Mouse (Mus musculus): ENCODE data around the gene Mbtps2. TPM values are rescaled to one million over a fixed set of nuclear protein-coding genes. Genes with fewer than 3 reads are reported as not detected.

The Mbtps2 gene
- 14.8 and 14.9 TPM in 2 replicates for polyA plus RNA-seq (2014; fragmentation: Nextera tagmentation; extraction: Ambion mirVana)

GRCm38 (mm10) chrX:157598186-157598996 lies at the start of gene Mbtps2:
Mbtps2 (minus strand) TSS chrX:157598715.
- H3K4me3 ChIP-seq (ENCODE audit: control insufficient read depth in 1 of 2, insufficient read depth in 1 of 2, low read depth in 1 of 2, low read length in 2 of 2): peak within 1 kb of the TSS; percentile 63 to 64
- peak within 1 kb of the TSS; percentile 87 to 89 for H3K27ac ChIP-seq (replicated peaks in 1 of 2; ENCODE audit: control insufficient read depth in 1 of 2, insufficient read depth in 1 of 2, low read depth in 2 of 2, low read length in 2 of 2)
- 14% methylated on average over 67 of the region's 74 CpGs for WGBS
- no peaks in the 10 kb centered on the region for H3K36me3 ChIP-seq (ENCODE audit: control insufficient read depth, insufficient read depth, low read length)
- H3K9me3 ChIP-seq (ENCODE audit: control insufficient read depth, low read length): no peaks in the 10 kb centered on the region
- no peaks in the 10 kb centered on the region for H3K27me3 ChIP-seq (ENCODE audit: control insufficient read depth, insufficient read depth, low read length)
- H3K9ac ChIP-seq (ENCODE audit: low read length): peak within 1 kb of the TSS; percentile 85
- ATAC-seq (ENCODE audit: insufficient number of reproducible peaks, insufficient read depth, low FRiP score, low read depth): peak; percentile 77
- H3K4me2 ChIP-seq (ENCODE audit: low read length): peak within 1 kb of the TSS; percentile 64
- H3K4me1 ChIP-seq (ENCODE audit: control insufficient read depth in 2 of 2, insufficient read depth in 2 of 2, low read length in 2 of 2): peaks cover 0 to 12% of the 10 kb centered on the region in 2 experiments; a peak in 1 of 4 replicates

GRCm38 (mm10) chrX:157646399-157646798 lies 47.9 kb upstream of the Mbtps2 start:
- H3K36me3 ChIP-seq (ENCODE audit: control insufficient read depth, insufficient read depth, low read length): no peaks in the 10 kb centered on the region
- H3K27ac ChIP-seq (replicated peaks in 1 of 2; ENCODE audit: control insufficient read depth in 1 of 2, insufficient read depth in 1 of 2, low read depth in 2 of 2, low read length in 2 of 2): no peak overlapping the region
- H3K9me3 ChIP-seq (ENCODE audit: control insufficient read depth, low read length): no peaks in the 10 kb centered on the region
- H3K27me3 ChIP-seq (ENCODE audit: control insufficient read depth, insufficient read depth, low read length): no peaks in the 10 kb centered on the region
- H3K4me1 ChIP-seq (ENCODE audit: control insufficient read depth in 2 of 2, insufficient read depth in 2 of 2, low read length in 2 of 2): no peaks in the 10 kb centered on the region
- H3K9ac ChIP-seq (ENCODE audit: low read length): no peak overlapping the region
- no peak overlapping the region for H3K4me3 ChIP-seq (ENCODE audit: control insufficient read depth in 1 of 2, insufficient read depth in 1 of 2, low read depth in 1 of 2, low read length in 2 of 2)
- no peak for ATAC-seq (ENCODE audit: insufficient number of reproducible peaks, insufficient read depth, low FRiP score, low read depth)
- no peak overlapping the region for H3K4me2 ChIP-seq (ENCODE audit: low read length)
- 78% methylated on average over 1 of the region's 1 CpGs for WGBS

- Histone ChIP-seq H3K9me3 (ENCODE audit: control insufficient read depth, low read length) (no peaks in the 10 kb centered on the region), H3K27me3 (ENCODE audit: control insufficient read depth, insufficient read depth, low read length) (no peaks in the 10 kb centered on the region), H3K36me3 (ENCODE audit: control insufficient read depth, insufficient read depth, low read length) (no peaks in the 10 kb centered on the region), H3K4me2 (ENCODE audit: low read length) (no peak overlapping the region; the same call in 1 of the 2 replicates), H3K4me3 (ENCODE audit: control insufficient read depth in 1 of 2, insufficient read depth in 1 of 2, low read depth in 1 of 2, low read length in 2 of 2) (no peak overlapping the region), H3K27ac (replicated peaks in 1 of 2; ENCODE audit: control insufficient read depth in 1 of 2, insufficient read depth in 1 of 2, low read depth in 2 of 2, low read length in 2 of 2) (no peak overlapping the region), H3K9ac (ENCODE audit: low read length) (no peak overlapping the region), H3K4me1 (ENCODE audit: control insufficient read depth in 2 of 2, insufficient read depth in 2 of 2, low read length in 2 of 2) (no peaks in the 10 kb centered on the region)
- no peak for ATAC-seq (ENCODE audit: insufficient number of reproducible peaks, insufficient read depth, low FRiP score, low read depth)
- WGBS: 70% methylated on average over 4 of the region's 4 CpGs
Observed at GRCm38 (mm10) chrX:157644700-157645099, 46.2 kb upstream of the Mbtps2 start.

- Histone ChIP-seq H3K4me1 (ENCODE audit: control insufficient read depth in 2 of 2, insufficient read depth in 2 of 2, low read length in 2 of 2) (no peaks in the 10 kb centered on the region), H3K4me2 (ENCODE audit: low read length) (no peak overlapping the region; the same call in 1 of the 2 replicates), H3K4me3 (ENCODE audit: control insufficient read depth in 1 of 2, insufficient read depth in 1 of 2, low read depth in 1 of 2, low read length in 2 of 2) (no peak overlapping the region), H3K9ac (ENCODE audit: low read length) (no peak overlapping the region), H3K36me3 (ENCODE audit: control insufficient read depth, insufficient read depth, low read length) (no peaks in the 10 kb centered on the region), H3K9me3 (ENCODE audit: control insufficient read depth, low read length) (no peaks in the 10 kb centered on the region), H3K27ac (replicated peaks in 1 of 2; ENCODE audit: control insufficient read depth in 1 of 2, insufficient read depth in 1 of 2, low read depth in 2 of 2, low read length in 2 of 2) (no peak overlapping the region), H3K27me3 (ENCODE audit: control insufficient read depth, insufficient read depth, low read length) (no peaks in the 10 kb centered on the region)
- no peak for ATAC-seq (ENCODE audit: insufficient number of reproducible peaks, insufficient read depth, low FRiP score, low read depth)
- 25% methylated on average over 3 of the region's 3 CpGs for WGBS
Observed at GRCm38 (mm10) chrX:157644300-157644699, 45.8 kb upstream of the Mbtps2 start.

GRCm38 (mm10) chrX:157642856-157643255 lies 44.3 kb upstream of the Mbtps2 start:
- H3K27me3 ChIP-seq (ENCODE audit: control insufficient read depth, insufficient read depth, low read length): no peaks in the 10 kb centered on the region
- H3K36me3 ChIP-seq (ENCODE audit: control insufficient read depth, insufficient read depth, low read length): no peaks in the 10 kb centered on the region
- no peak for ATAC-seq (ENCODE audit: insufficient number of reproducible peaks, insufficient read depth, low FRiP score, low read depth)
- 75% methylated on average over 5 of the region's 5 CpGs for WGBS
- no peak overlapping the region for H3K4me3 ChIP-seq (ENCODE audit: control insufficient read depth in 1 of 2, insufficient read depth in 1 of 2, low read depth in 1 of 2, low read length in 2 of 2)
- no peak overlapping the region for H3K4me2 ChIP-seq (ENCODE audit: low read length)
- no peak overlapping the region for H3K9ac ChIP-seq (ENCODE audit: low read length)
- no peaks in the 10 kb centered on the region for H3K9me3 ChIP-seq (ENCODE audit: control insufficient read depth, low read length)
- H3K4me1 ChIP-seq (ENCODE audit: control insufficient read depth in 2 of 2, insufficient read depth in 2 of 2, low read length in 2 of 2): no peaks in the 10 kb centered on the region
- H3K27ac ChIP-seq (replicated peaks in 1 of 2; ENCODE audit: control insufficient read depth in 1 of 2, insufficient read depth in 1 of 2, low read depth in 2 of 2, low read length in 2 of 2): no peak overlapping the region

GRCm38 (mm10) chrX:157637253-157637652 lies 38.7 kb upstream of the Mbtps2 start:
- H3K4me3 ChIP-seq (ENCODE audit: control insufficient read depth in 1 of 2, insufficient read depth in 1 of 2, low read depth in 1 of 2, low read length in 2 of 2): no peak overlapping the region
- no peaks in the 10 kb centered on the region for H3K36me3 ChIP-seq (ENCODE audit: control insufficient read depth, insufficient read depth, low read length)
- H3K9ac ChIP-seq (ENCODE audit: low read length): no peak overlapping the region
- ATAC-seq (ENCODE audit: insufficient number of reproducible peaks, insufficient read depth, low FRiP score, low read depth): no peak
- 36% methylated on average over 1 of the region's 1 CpGs for WGBS
- H3K9me3 ChIP-seq (ENCODE audit: control insufficient read depth, low read length): no peaks in the 10 kb centered on the region
- H3K27me3 ChIP-seq (ENCODE audit: control insufficient read depth, insufficient read depth, low read length): no peaks in the 10 kb centered on the region
- no peak overlapping the region for H3K27ac ChIP-seq (replicated peaks in 1 of 2; ENCODE audit: control insufficient read depth in 1 of 2, insufficient read depth in 1 of 2, low read depth in 2 of 2, low read length in 2 of 2)
- H3K4me2 ChIP-seq (ENCODE audit: low read length): no peak overlapping the region
- no peaks in the 10 kb centered on the region for H3K4me1 ChIP-seq (ENCODE audit: control insufficient read depth in 2 of 2, insufficient read depth in 2 of 2, low read length in 2 of 2)

GRCm38 (mm10) chrX:157633676-157634414 lies 35.3 kb upstream of the Mbtps2 start:
- no peak overlapping the region for H3K4me2 ChIP-seq (ENCODE audit: low read length)
- no peak for ATAC-seq (ENCODE audit: insufficient number of reproducible peaks, insufficient read depth, low FRiP score, low read depth)
- WGBS: 58% methylated on average over 3 of the region's 3 CpGs
- no peaks in the 10 kb centered on the region for H3K36me3 ChIP-seq (ENCODE audit: control insufficient read depth, insufficient read depth, low read length)
- H3K4me1 ChIP-seq (ENCODE audit: control insufficient read depth in 2 of 2, insufficient read depth in 2 of 2, low read length in 2 of 2): no peaks in the 10 kb centered on the region
- no peak overlapping the region for H3K9ac ChIP-seq (ENCODE audit: low read length)
- no peaks in the 10 kb centered on the region for H3K9me3 ChIP-seq (ENCODE audit: control insufficient read depth, low read length)
- no peaks in the 10 kb centered on the region for H3K27me3 ChIP-seq (ENCODE audit: control insufficient read depth, insufficient read depth, low read length)
- no peak overlapping the region for H3K4me3 ChIP-seq (ENCODE audit: control insufficient read depth in 1 of 2, insufficient read depth in 1 of 2, low read depth in 1 of 2, low read length in 2 of 2)
- H3K27ac ChIP-seq (replicated peaks in 1 of 2; ENCODE audit: control insufficient read depth in 1 of 2, insufficient read depth in 1 of 2, low read depth in 2 of 2, low read length in 2 of 2): no peak overlapping the region

Data from heart, embryonic 14.5 days (tissue).